Mouse (Mus musculus) cerebellum, adult 2 months (tissue): ENCODE measurements around the gene Golga4. TPM values are rescaled to one million over a fixed set of nuclear protein-coding genes. Genes with fewer than 3 reads are reported as not detected.
A peak's percentile ranks its signal among the peaks of the same experiment; 100 is the strongest.

Experiments used
- DNase-seq, 2 experiments: peaks; one replicate each; pipeline ENCODE4 v3.0.0; 2021
- H3K27ac ChIP-seq: fragments of 200-500 bp; 2 replicates; pipeline ENCODE4 v1.5.1; 2012; ENCODE audit warnings: low read length, control low read depth, inconsistent platforms; ENCODE audit not compliant: insufficient read depth
- H3K27me3 ChIP-seq: fragments of 200-500 bp; 2 replicates; pipeline ENCODE4 v1.6.1; 2012; ENCODE audit warnings: inconsistent platforms, mild to moderate bottlenecking, low read length, moderate library complexity; ENCODE audit not compliant: control insufficient read depth, insufficient read depth
- H3K4me1 ChIP-seq: fragments of 200-500 bp; 2 replicates; pipeline ENCODE4 v1.6.1; 2011; ENCODE audit warnings: low read length; ENCODE audit not compliant: control insufficient read depth, insufficient read depth
- H3K4me3 ChIP-seq: fragments of 200-500 bp; replicated peaks from 2 replicates; pipeline ENCODE3; 2011; ENCODE audit warnings: mild to moderate bottlenecking, low read depth, low read length, control low read depth; ENCODE audit not compliant: insufficient read depth
- CTCF ChIP-seq: fragments of 200-500 bp; IDR thresholded peaks from 2 replicates; pipeline ENCODE4 v1.5.1; 2011; ENCODE audit warnings: low read depth, mild to moderate bottlenecking, control low read depth, low read length, moderate library complexity, borderline replicate concordance; ENCODE audit not compliant: insufficient read depth
- POLR2A ChIP-seq: fragments of 200-500 bp; IDR thresholded peaks from 2 replicates; pipeline ENCODE4 v1.6.1; 2011; ENCODE audit warnings: low read length, control low read depth, borderline replicate concordance; ENCODE audit not compliant: insufficient read depth
- WGBS: fragments of 180-500 bp; shearing (Covaris S2); methylation state at CpG from one replicate; pipeline ENCODE4 v1.1.7; 2018; 5-methylcytosine and 5-hydroxymethylcytosine counted together
- polyA plus RNA-seq: library from polyadenylated mRNA; depleted of rRNA; stranded (reverse); fragments of >200 nt; gene quantifications from 2 replicates; pipeline ENCODE4 v1.2.3, GENCODE M21; 2012

The Golga4 gene
- polyA plus RNA-seq, 1 experiment: 61.5 TPM

DNA sequence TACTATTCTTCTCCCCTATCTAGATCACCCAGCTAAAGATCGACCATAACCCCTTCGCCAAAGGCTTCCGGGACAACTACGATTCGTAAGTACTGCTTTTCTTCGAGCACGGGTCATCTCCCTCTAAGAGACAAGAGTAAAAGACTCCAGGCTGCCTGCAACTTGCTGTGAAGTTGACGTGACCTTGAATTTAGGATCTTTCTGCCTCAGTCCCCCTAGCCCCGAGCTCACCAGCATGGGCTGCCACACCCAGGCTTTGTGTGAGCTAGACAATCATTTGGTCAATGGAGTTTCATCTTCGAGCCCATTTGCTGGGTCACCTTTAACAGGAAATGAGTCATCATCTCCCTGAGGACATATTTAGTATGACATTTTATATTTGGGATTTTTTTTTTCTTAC, 23.9 kb upstream of the Golga4 start:
- Histone ChIP-seq H3K4me3 (no peak overlapping the region), H3K27ac (no peak overlapping the region), H3K4me1 (no peaks in the 10 kb centered on the region), H3K27me3 (no peaks in the 10 kb centered on the region)
- WGBS: 86% methylated on average over 10 of the region's 10 CpGs
- TF ChIP-seq CTCF (no peak), POLR2A (no peak)
- no peak for DNase-seq

DNA sequence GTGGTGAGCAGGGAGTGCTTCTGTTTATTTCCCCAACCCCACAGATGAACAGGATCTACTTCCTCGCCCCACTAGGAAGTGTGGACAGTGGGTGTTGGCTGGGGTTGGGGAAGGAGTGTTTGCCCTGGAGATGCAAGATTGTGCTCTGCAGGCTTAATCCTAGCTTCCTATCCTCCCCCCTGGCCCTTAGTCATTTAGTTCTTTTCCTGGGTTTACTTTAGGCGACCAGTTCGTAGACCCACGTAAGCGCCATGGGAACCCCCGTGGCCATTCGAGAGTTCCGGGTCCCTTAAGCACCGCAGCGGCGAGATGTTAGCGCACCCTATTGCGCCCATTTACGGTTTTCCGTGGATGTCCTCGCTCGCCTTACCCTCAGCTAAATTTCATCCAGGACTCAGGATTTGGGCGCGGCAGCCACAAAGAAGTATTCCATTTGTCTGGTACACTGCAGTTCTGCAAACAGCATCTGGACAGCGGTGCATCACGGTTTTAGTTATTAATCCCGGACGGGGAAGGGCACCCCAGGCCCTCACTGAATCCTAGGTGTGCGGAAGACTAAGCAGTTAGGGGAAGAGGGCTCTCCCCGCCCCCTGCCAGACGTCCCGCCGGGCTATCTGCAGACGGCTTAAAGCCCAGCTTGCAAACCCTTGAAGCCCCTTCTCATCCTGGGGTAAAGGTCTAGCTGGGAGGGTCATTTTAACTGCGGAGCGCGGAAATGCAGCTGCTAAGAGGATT, 19.5 kb upstream of the Golga4 start:
- H3K27ac ChIP-seq: no peak overlapping the region
- H3K4me3 ChIP-seq: no peak overlapping the region
- no peaks in the 10 kb centered on the region for H3K27me3 ChIP-seq
- DNase-seq: no peak
- H3K4me1 ChIP-seq: peaks cover 3% of the 10 kb centered on the region; the same call in 1 of the 2 replicates
- TF ChIP-seq CTCF (no peak), POLR2A (no peak)
- WGBS: 54% methylated on average over 32 of the region's 32 CpGs

DNA sequence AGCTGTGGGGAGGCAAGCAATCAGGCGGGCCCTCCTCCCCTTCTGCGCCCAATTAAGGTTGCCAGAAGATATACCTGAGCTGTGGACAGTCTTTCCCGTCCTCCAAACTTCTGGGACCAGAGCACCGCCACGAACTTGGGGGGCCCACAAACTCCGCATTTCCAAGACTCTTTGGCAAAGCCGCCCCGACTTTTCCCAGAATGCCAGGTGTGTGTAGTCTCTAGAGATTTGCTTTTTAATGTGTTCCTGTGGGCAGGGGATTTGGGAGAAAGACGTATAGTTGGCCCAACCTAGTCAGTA, 19.0 kb upstream of the Golga4 start:
- TF ChIP-seq POLR2A: no peak
- Histone ChIP-seq H3K27me3 (no peaks in the 10 kb centered on the region), H3K4me1 (peaks cover 3% of the 10 kb centered on the region; the same call in 1 of the 2 replicates), H3K4me3 (no peak overlapping the region), H3K27ac (no peak overlapping the region)
- DNase-seq: no peak
- WGBS: 44% methylated on average over 9 of the region's 9 CpGs

DNA sequence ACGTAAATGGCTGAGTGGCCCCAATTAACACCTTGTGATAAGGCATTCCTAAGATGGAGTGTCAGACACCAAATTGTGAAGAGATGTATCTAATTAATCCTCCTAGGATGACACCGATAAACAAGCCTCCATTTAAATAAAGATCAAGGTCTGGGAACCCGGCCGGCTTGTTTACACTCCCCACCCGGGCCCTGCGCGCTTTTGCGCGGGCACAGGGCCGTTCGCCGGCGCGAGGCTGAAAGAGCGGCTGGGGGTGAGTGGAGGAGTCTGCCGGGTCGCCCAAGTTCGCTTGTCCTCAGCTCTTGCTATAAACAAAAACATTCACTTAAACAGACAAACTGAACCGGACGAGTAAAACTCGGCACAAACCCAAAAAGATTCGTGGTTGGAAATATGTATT, 18.4 kb upstream of the Golga4 start:
- 10% methylated on average over 22 of the region's 22 CpGs for WGBS
- no peak for TF ChIP-seq POLR2A
- TF ChIP-seq CTCF: no peak
- Histone ChIP-seq H3K27ac (no peak overlapping the region), H3K4me3 (peak overlapping the region; percentile 97), H3K4me1 (peaks cover 3% of the 10 kb centered on the region; the same call in 1 of the 2 replicates), H3K27me3 (no peaks in the 10 kb centered on the region)
- DNase-seq: peak; percentile 40 to 62

DNA sequence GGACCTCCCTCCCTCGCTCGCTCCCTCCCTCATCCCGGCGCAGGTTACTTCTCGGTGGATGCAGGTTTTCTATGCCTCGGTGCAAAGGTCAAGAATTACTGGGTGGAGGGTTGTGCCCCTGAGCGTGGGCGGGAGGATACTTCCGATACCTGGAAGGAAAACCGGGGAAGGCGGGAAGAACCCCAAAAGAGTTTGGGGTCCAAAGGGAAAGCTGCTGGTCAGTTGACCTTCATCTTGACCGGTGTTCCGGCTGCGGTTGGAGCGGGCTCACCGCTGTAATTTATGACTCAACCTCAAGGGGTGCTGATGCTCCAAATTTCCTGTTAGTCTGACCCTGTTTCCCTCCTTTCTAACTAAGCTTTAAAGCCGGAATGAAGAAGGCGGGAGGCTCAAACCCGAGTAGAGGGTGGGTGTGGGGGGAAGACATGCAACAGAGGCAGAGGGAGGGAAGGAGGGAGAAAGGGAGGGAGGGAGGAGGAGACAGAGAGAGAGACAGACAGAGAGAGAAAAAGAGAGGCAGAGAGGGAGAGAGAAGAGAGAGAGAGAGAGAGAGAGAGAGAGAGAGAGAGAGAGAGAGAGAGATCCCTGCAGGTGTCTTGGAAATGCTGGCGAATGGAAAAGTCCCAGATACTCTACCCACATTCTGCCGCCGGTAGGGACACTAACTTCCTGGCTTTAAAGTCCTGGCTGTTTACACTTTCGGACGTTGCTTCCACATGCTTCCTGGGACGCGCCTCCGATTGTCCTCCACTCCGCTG, 17.8 kb upstream of the Golga4 start:
- Histone ChIP-seq H3K4me3 (peak overlapping the region; percentile 97), H3K27ac (no peak overlapping the region), H3K27me3 (no peaks in the 10 kb centered on the region), H3K4me1 (peaks cover 3% of the 10 kb centered on the region; the same call in 1 of the 2 replicates)
- 1% methylated on average over 28 of the region's 28 CpGs for WGBS
- peak; percentile 38; the same call in 1 of the 2 replicates for TF ChIP-seq CTCF
- no peak for TF ChIP-seq POLR2A
- peak; percentile 78 to 84 for DNase-seq

DNA sequence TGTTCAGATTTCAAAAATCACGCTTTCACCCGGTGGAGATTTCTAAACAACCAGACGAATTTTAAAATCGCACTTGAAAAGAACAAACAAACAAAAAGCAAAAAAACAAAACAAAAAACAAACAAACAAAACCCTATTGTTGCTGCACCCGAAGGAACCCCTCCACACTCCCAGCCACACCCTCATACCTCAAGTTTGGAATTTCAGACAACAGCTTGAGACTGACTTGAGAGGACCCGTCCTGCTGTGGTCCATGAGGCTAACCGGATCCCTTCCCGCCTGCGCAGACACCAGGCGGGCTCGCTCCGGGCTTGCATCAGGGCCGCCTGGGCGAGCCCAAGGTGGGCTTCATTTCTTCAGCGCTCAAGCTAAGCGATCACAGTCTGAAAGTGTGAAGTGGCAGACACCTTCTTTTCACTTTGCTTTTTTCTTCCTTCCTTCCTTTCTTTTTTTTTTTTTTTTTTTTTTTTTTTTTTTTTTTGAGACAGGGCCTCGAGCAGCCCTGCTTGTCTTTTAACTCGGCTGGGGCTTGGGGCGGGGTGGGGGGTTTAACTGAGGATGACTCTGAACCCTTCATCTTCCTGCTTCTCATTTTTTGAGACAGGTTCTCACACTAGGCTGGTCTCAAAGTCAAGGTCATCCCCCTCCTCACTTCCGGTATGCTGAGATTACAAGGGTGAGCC, 17.0 kb upstream of the Golga4 start:
- H3K4me1 ChIP-seq: peaks cover 3% of the 10 kb centered on the region; the same call in 1 of the 2 replicates
- peak in 1 of 2 experiments; percentile 44 for DNase-seq
- H3K4me3 ChIP-seq: peak overlapping the region; percentile 97
- TF ChIP-seq POLR2A: no peak
- TF ChIP-seq CTCF: no peak
- WGBS: 6% methylated on average over 20 of the region's 20 CpGs
- H3K27ac ChIP-seq: no peak overlapping the region
- H3K27me3 ChIP-seq: no peaks in the 10 kb centered on the region

DNA sequence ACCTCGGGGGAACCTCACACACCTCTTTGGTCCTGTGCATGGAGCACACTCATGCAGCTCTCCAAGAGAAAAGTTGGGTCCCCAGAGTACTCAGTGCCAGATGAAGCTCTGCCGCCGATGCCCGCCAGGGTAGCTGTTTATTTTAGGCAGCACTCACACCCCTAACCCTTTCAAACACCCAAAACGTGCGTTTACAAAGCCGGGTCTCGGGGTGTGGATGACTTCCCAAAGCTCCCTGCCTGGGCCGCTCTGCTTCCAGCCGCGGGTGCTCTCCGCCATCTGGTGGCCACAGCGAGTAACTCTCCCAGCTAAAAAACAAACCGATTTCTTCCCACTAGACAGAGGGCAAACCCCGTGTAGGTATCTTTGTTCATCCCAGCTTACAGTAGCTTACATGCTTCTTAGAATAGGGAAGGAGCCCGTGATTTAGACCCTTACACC, 16.5 kb upstream of the Golga4 start:
- peak; percentile 78 to 87 for DNase-seq
- H3K4me3 ChIP-seq: peak overlapping the region; percentile 45
- H3K27ac ChIP-seq: no peak overlapping the region
- peaks cover 3% of the 10 kb centered on the region; the same call in 1 of the 2 replicates for H3K4me1 ChIP-seq
- WGBS: under 1% methylated on average over 16 of the region's 16 CpGs
- no peaks in the 10 kb centered on the region for H3K27me3 ChIP-seq
- TF ChIP-seq CTCF (peak; percentile 94), POLR2A (no peak)

DNA sequence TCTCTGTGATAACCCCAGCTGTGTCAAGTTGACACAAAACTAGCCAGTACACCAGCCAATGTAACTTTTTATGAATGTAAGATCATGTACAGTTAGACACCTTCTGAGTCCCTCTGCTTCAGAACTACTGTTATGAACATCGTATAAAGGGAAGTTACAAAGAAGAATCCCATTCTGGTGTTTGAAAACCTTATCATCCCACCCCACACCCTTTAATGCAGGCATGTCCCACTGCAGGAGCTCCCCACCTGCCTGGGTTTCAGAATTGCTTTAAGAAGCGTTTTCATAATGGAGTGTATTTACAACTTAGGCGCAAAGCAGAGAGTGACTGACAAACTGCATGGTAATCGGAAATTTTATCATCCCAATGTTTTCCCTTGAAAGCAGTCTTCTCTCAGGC, 14.9 kb upstream of the Golga4 start:
- H3K27me3 ChIP-seq: no peaks in the 10 kb centered on the region
- DNase-seq: no peak
- no peak overlapping the region for H3K4me3 ChIP-seq
- no peak overlapping the region for H3K27ac ChIP-seq
- WGBS: 88% methylated on average over 4 of the region's 4 CpGs
- no peak for TF ChIP-seq CTCF
- TF ChIP-seq POLR2A: no peak
- peaks cover 3% of the 10 kb centered on the region; the same call in 1 of the 2 replicates for H3K4me1 ChIP-seq
